Mouse (Mus musculus) layer of hippocampus, adult 2 months (tissue): ENCODE measurements around the gene Hydin. TPM values are rescaled to one million over a fixed set of nuclear protein-coding genes. Genes with fewer than 3 reads are reported as not detected.

Source experiments
- DNase-seq, 2 experiments: peaks; one replicate each; pipeline ENCODE4 v3.0.0; 2022; ENCODE audit warnings: low spot score in 2 of 2
- H3K27ac ChIP-seq: fragments of 200-600 bp; 2 replicates; pipeline ENCODE4 v1.8.1; 2022
- H3K4me3 ChIP-seq: fragments of 200-600 bp; 2 replicates; pipeline ENCODE4 v1.8.1; 2022; ENCODE audit warnings: mild to moderate bottlenecking
- CTCF ChIP-seq: fragments of 200-600 bp; conservative IDR thresholded peaks from 2 replicates; pipeline ENCODE4 v1.8.1; 2022; ENCODE audit warnings: antibody characterized with exemption, mild to moderate bottlenecking, moderate library complexity
- total RNA-seq, 2 experiments: library from RNA; stranded (reverse); gene quantifications; 2 replicates each; pipeline ENCODE4 v1.2.3; 2021

The Hydin gene
- total RNA-seq, 2 experiments from 2014 or later, result 0.42 to 0.67 TPM

DNA sequence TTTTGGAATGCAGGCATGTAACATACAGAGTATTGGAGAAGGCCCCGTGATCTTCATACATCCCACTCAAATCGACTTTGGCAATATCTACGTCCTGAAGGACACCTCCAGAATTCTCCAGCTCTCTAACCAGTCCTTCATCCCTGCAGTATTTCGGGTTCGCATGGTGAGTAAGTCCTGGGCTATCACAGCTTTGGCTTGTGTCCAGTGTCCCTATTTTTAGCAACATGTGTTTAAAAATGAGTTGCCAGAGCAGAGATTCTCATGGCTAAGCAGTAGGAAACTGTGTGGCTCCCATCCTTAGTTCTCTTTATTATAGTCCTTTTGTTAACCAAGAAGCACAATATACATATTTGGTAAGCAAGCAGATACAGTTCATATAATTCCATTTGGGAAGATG is 152.9 kb downstream of the Hydin start:
- no peak overlapping the region for H3K27ac ChIP-seq
- H3K4me3 ChIP-seq, result no peak overlapping the region
- no peak for TF ChIP-seq CTCF
- no peak for DNase-seq

GRCm38 (mm10) chr8:110420221-110420620 is 153.4 kb downstream of the Hydin start:
- Histone ChIP-seq H3K27ac (no peak overlapping the region), H3K4me3 (no peak overlapping the region)
- DNase-seq, result no peak
- peak; percentile 27; the same call in 1 of the 2 replicates for TF ChIP-seq CTCF

- TF ChIP-seq CTCF, result no peak
- H3K27ac ChIP-seq, result no peak overlapping the region
- no peak overlapping the region for H3K4me3 ChIP-seq
- no peak for DNase-seq
Measured at GRCm38 (mm10) chr8:110424146-110424545, 157.4 kb downstream of the Hydin start.

- no peak overlapping the region for H3K4me3 ChIP-seq
- H3K27ac ChIP-seq, result no peak overlapping the region
- TF ChIP-seq CTCF, result no peak
- no peak for DNase-seq
Measured at GRCm38 (mm10) chr8:110431340-110431739, 164.6 kb downstream of the Hydin start.

DNA sequence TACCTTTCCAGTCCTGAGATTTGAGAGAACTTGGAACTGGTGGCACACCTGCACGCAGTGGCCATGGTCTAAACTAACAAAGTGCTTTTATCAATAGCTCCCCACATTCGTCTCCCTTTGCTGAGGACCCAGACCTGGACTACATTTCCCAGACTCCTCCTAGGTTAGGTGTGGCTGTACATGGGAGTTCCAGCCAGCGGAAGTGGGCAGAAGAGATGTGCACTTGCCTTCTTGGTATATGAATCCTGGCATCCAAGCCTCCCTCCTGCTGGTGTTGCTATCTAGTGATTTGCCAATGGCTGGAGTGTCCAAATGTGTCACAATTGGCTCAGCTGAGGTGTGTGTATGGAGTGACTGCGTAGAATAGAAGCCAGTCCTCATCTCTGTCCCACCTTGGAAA is 173.8 kb downstream of the Hydin start:
- no peak for DNase-seq
- TF ChIP-seq CTCF, result no peak
- Histone ChIP-seq H3K4me3 (no peak overlapping the region), H3K27ac (no peak overlapping the region)

DNA sequence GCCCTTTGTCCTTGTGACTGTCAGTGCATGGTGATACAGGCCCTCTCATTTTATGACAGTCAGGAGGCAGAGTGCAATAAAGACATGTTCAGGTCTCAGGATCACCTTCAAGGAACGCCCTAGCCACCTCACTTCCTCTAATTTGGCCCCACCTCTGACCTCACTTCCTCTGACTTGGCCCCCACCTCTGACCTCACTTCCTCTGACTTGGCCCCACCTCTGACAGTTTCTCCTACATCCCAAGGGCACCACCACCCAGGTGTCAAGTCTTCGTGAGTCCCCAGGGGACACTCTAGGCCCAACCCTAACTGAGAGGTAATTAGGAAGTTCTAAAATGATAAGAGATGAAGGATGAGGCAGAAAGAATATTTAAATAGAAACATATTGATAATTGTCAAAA is 177.5 kb downstream of the Hydin start:
- Histone ChIP-seq H3K4me3 (no peak overlapping the region), H3K27ac (no peak overlapping the region)
- no peak for TF ChIP-seq CTCF
- DNase-seq, result no peak

DNA sequence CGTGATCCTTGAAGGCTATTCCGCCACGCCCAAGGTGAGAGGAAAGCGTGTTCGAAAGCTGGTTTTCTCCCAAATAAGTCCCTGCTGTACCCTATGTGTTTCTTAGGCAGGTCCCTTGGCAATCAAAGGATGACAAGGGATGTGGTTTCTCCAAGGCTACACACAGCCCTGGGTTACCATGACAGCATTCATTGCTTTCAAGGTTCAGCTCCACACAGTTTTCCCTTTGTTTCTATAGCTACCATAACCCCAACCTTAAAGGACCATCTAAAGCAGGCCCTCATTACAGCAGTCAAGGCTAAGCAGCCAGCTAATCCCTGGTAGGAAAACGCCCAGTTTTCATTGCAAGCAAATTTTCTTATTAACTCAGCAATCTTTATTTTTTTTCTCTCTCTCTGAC is 183.7 kb downstream of the Hydin start:
- no peak for DNase-seq
- no peak for TF ChIP-seq CTCF
- Histone ChIP-seq H3K4me3 (no peak overlapping the region), H3K27ac (no peak overlapping the region)

DNA sequence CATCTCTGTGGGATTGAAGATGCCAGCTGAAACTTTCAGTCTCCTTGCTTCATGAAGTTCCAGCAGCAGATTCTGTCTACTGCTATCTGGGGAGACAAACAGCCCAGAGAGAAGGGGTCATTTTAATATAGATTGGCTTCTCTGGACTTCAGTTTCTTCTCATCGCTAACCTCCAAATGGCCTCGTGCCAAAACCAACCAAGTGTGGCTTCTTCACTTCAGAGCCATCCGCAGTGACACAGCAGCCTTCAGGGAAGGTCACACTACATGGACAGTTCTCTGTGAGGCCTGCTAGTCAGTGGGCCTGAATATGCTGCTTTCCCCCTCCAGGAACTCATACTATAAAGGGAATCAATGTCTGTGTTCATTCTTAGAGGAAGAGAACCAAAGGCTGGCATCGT is 187.7 kb downstream of the Hydin start:
- Histone ChIP-seq H3K27ac (no peak overlapping the region), H3K4me3 (no peak overlapping the region)
- DNase-seq, result no peak
- TF ChIP-seq CTCF, result no peak

DNA sequence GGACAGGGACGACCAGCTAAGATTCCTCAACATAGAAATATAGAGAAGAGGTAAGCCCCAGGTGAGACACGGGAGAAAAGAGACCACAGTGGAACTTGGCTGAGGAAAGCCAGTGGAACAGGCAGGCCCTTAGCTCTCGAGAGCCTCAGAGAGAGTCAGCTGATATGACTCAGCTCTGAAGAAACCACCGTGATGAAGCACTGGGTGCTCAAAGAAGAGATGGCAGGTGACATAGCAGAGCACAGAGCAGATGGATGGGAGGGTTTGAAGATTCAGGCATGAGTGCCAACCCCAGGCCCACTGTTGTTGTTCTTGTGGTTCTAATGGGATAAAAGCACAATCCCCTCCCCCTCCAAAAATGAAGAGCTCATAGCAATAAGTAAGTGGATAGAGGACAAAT is 190.6 kb downstream of the Hydin start:
- H3K4me3 ChIP-seq, result no peak overlapping the region
- H3K27ac ChIP-seq, result no peak overlapping the region
- no peak for DNase-seq
- no peak for TF ChIP-seq CTCF

DNA sequence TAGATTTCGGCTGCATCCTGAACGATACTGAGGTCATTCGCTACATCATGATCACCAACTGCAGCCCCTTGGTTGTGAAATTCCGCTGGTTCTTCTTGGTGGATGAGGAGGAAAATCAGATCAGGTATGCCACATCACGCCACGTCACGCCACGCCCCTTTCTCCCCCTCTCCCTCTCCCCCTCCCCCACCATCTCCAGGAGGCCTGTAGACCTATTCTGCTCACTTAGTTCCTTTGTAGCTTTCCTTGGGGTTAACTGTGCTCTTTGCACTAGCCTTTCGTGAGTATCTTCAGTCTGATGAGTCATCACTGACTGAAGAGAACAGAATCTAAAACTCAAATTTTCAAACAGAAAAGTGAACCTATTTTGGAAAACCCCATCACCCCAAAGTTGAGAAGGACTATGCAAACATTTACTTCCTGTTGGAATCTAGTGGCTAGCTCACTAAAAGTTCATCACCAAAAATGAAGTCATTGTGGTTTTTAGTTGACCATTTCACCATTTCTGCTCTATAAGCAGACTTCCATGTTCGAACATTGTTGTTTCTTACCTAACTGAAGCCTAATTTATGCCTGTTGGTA is 195.9 kb downstream of the Hydin start:
- Histone ChIP-seq H3K4me3 (no peak overlapping the region), H3K27ac (no peak overlapping the region)
- TF ChIP-seq CTCF, result no peak
- no peak for DNase-seq

GRCm38 (mm10) chr8:110463773-110464460 is 197.1 kb downstream of the Hydin start:
- Histone ChIP-seq H3K27ac (no peak overlapping the region), H3K4me3 (no peak overlapping the region)
- DNase-seq, result no peak
- TF ChIP-seq CTCF, result no peak

DNA sequence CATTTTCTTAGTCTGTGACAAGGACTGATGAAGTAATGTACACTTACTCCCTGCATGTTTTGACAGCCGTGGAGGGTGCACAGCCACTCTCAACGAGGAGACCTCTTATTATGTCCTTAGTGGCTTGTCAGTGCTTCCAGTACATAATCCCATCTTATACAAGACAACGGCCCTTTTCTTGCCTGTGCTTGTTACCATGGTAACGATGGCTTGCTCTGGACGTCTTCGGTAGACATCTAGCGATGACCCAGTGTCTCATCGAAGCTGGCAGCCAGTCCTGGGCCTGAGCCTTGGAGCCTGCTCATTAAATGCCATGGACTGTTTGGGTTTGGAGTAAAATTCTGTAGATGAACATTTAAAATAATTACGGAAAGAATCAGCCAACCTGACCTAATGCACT is 198.8 kb downstream of the Hydin start:
- Histone ChIP-seq H3K4me3 (no peak overlapping the region), H3K27ac (no peak overlapping the region)
- peak in 1 of 2 experiments; percentile 18 for DNase-seq
- TF ChIP-seq CTCF, result no peak

DNA sequence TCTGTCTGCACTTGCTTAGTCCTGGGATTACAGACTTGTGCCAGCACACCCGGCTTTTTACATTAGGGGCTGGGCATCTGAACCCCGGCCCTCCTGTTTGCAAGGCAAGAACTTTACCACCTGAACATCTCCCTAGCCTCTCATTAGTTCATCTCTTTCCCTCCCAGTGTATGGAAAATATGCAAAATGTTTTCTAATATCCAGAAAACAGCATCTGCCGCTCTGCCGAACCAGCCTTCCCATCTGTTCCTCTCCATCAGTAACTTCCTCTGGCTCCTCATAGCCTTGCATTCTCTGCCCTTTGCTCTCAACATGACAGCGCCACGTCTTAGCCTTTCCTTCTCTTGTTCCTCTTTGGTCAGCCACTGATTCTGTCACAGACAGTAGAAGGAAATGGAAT is 210.5 kb downstream of the Hydin start:
- TF ChIP-seq CTCF, result no peak
- H3K27ac ChIP-seq, result no peak overlapping the region
- no peak overlapping the region for H3K4me3 ChIP-seq
- DNase-seq, result no peak

DNA sequence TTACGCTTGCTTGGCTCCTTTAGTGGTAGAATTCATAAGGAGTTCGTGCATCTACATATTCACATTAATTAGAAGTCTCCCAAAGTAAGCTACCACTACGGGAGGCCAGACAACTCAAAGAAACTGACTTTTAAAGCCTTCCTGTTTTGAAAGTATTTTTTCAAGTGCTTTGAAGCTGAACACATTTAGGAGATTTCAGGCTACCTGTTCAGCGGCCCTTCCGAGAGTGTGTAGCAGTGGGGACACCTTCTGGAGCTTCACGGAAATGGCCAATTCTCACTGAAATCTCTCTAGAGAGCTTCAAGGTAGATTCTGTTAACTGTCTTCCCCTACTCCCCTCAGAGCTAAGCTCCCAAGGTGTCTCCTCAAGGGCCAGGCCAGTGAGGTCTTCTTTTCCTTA is 211.8 kb downstream of the Hydin start:
- DNase-seq, result peak; percentile 41 to 60
- Histone ChIP-seq H3K27ac (no peak overlapping the region), H3K4me3 (no peak overlapping the region)
- peak; percentile 88 for TF ChIP-seq CTCF
